Mouse (Mus musculus) MEL (cell line): Measurements from ENCODE around the gene Galnt9. TPM values are rescaled to one million over a fixed set of nuclear protein-coding genes. Genes with fewer than 3 reads are reported as not detected.

ENCODE experiments used
- DNase-seq: peaks from one replicate; pipeline ENCODE4 v3.0.0; 2011; ENCODE audit warnings: low read depth, low spot score
- H3K27ac ChIP-seq: 2 replicates; pipeline ENCODE4 v1.5.1; 2012; ENCODE audit warnings: low read depth, mild to moderate bottlenecking, control low read depth, low read length, moderate library complexity; ENCODE audit not compliant: control insufficient read depth
- H3K27me3 ChIP-seq, 2 experiments: fragments of 150-350 bp in 1 of 2; sonication (generic) in 1 of 2; 2 replicates each; pipeline ENCODE4 v1.6.1; 2012; ENCODE audit warnings: low read length in 2 of 2, mild to moderate bottlenecking in 2 of 2, improper control_type of control experiment in 1 of 2, moderate library complexity in 1 of 2; ENCODE audit not compliant: insufficient read depth in 2 of 2, control insufficient read depth in 1 of 2
- H3K36me3 ChIP-seq, 2 experiments: 2 replicates each; pipeline ENCODE4 v1.6.1; 2012 to 2014; ENCODE audit warnings: low read length in 2 of 2, improper control_type of control experiment in 1 of 2, inconsistent platforms in 1 of 2, mild to moderate bottlenecking in 1 of 2; ENCODE audit not compliant: insufficient read depth in 2 of 2, control insufficient read depth in 1 of 2
- H3K4me1 ChIP-seq, 2 experiments: fragments of 150-350 bp in 1 of 2; sonication (generic) in 1 of 2; 2 replicates each; pipeline ENCODE4 v1.6.1; 2012; ENCODE audit warnings: low read length in 2 of 2, improper control_type of control experiment in 1 of 2, mild to moderate bottlenecking in 1 of 2; ENCODE audit not compliant: insufficient read depth in 2 of 2, control insufficient read depth in 1 of 2
- H3K4me3 ChIP-seq, 2 experiments: fragments of 150-350 bp in 1 of 2; sonication (generic) in 1 of 2; 2 replicates each; pipeline ENCODE4 v1.5.1; 2012; ENCODE audit warnings: low read depth in 2 of 2, low read length in 2 of 2, mild to moderate bottlenecking in 2 of 2, moderate library complexity in 2 of 2, control low read depth in 1 of 2, improper control_type of control experiment in 1 of 2; ENCODE audit not compliant: control insufficient read depth in 1 of 2, insufficient read depth in 1 of 2
- H3K79me2 ChIP-seq: 2 replicates; pipeline ENCODE4 v1.6.1; 2012; ENCODE audit warnings: mild to moderate bottlenecking, low read length, moderate library complexity; ENCODE audit not compliant: control insufficient read depth, poor library complexity, insufficient read depth
- H3K9ac ChIP-seq: 2 replicates; pipeline ENCODE4 v1.6.1; 2012; ENCODE audit warnings: low read depth, mild to moderate bottlenecking, control low read depth, low read length, moderate library complexity; ENCODE audit not compliant: control insufficient read depth, poor library complexity, severe bottlenecking
- H3K9me3 ChIP-seq: fragments of 150-350 bp; sonication (generic); replicated peaks from 2 replicates; pipeline ENCODE4 v1.6.1; 2012; ENCODE audit warnings: mild to moderate bottlenecking, low read length, improper control_type of control experiment, moderate library complexity; ENCODE audit not compliant: insufficient read depth
- CHD2 ChIP-seq: IDR thresholded peaks from 2 replicates; pipeline ENCODE4 v1.6.1; 2011; ENCODE audit warnings: low read length, improper control_type of control experiment
- E2F4 ChIP-seq: IDR thresholded peaks from 2 replicates; pipeline ENCODE4 v1.6.1; 2011; ENCODE audit warnings: low read depth, low read length, improper control_type of control experiment, borderline replicate concordance
- HCFC1 ChIP-seq: IDR thresholded peaks from 2 replicates; pipeline ENCODE4 v1.6.1; 2012; ENCODE audit warnings: low read depth, mild to moderate bottlenecking, inconsistent platforms, low read length, improper control_type of control experiment, moderate library complexity
- JUND ChIP-seq: IDR thresholded peaks from 2 replicates; pipeline ENCODE4 v1.6.1; 2011; ENCODE audit warnings: low read depth, mild to moderate bottlenecking, improper control_type of control experiment, low read length
- MAFK ChIP-seq: IDR thresholded peaks from 2 replicates; pipeline ENCODE4 v1.6.1; 2011; ENCODE audit warnings: low read depth, mild to moderate bottlenecking, low read length, improper control_type of control experiment, borderline replicate concordance
- MYC ChIP-seq: IDR thresholded peaks from 2 replicates; pipeline ENCODE4 v1.6.1; 2011; ENCODE audit warnings: low read depth, mild to moderate bottlenecking, low read length, improper control_type of control experiment, moderate library complexity
- NELFE ChIP-seq: IDR thresholded peaks from 2 replicates; pipeline ENCODE4 v1.6.1; 2011; ENCODE audit warnings: low read depth, low read length, improper control_type of control experiment
- POLR2A ChIP-seq, 2 experiments: IDR thresholded peaks; 2 replicates each; pipeline ENCODE4 v1.6.1; 2011 to 2012; ENCODE audit warnings: low read length in 2 of 2, mild to moderate bottlenecking in 2 of 2, control low read depth in 1 of 2, improper control_type of control experiment in 1 of 2, low read depth in 1 of 2, moderate library complexity in 1 of 2; ENCODE audit not compliant: control insufficient read depth in 1 of 2, insufficient read depth in 1 of 2, poor library complexity in 1 of 2
- POLR2AphosphoS2 ChIP-seq: IDR thresholded peaks from 2 replicates; pipeline ENCODE4 v1.6.1; 2011; ENCODE audit warnings: low read length, improper control_type of control experiment
- RCOR1 ChIP-seq: IDR thresholded peaks from 2 replicates; pipeline ENCODE4 v1.6.1; 2012; ENCODE audit warnings: low read depth, mild to moderate bottlenecking, inconsistent platforms, low read length, improper control_type of control experiment
- SMC3 ChIP-seq: IDR thresholded peaks from 2 replicates; pipeline ENCODE4 v1.6.1; 2011; ENCODE audit warnings: low read depth, low read length, improper control_type of control experiment
- TAL1 ChIP-seq: IDR thresholded peaks from 2 replicates; pipeline ENCODE4 v1.6.1; 2012; ENCODE audit warnings: mild to moderate bottlenecking, inconsistent platforms, low read length, moderate library complexity, mixed read lengths
- TCF12 ChIP-seq: IDR thresholded peaks from 2 replicates; pipeline ENCODE4 v1.6.1; 2014; ENCODE audit warnings: low read depth, mild to moderate bottlenecking, inconsistent platforms, low read length, improper control_type of control experiment, moderate library complexity
- USF2 ChIP-seq, 2 experiments: IDR thresholded peaks; 2 replicates each; pipeline ENCODE4 v1.6.1; 2011 to 2012; ENCODE audit warnings: improper control_type of control experiment in 2 of 2, low read length in 2 of 2, borderline replicate concordance in 1 of 2, inconsistent platforms in 1 of 2, low read depth in 1 of 2, mild to moderate bottlenecking in 1 of 2; ENCODE audit not compliant: insufficient read depth in 1 of 2
- ZKSCAN1 ChIP-seq: IDR thresholded peaks from 2 replicates; pipeline ENCODE4 v1.6.1; 2012; ENCODE audit warnings: low read depth, mild to moderate bottlenecking, inconsistent platforms, low read length, improper control_type of control experiment, moderate library complexity
- ZMIZ1 ChIP-seq: IDR thresholded peaks from 2 replicates; pipeline ENCODE4 v1.6.1; 2012; ENCODE audit warnings: low read depth, mild to moderate bottlenecking, inconsistent platforms, low read length, improper control_type of control experiment, moderate library complexity
- ZNF384 ChIP-seq: IDR thresholded peaks from 2 replicates; pipeline ENCODE4 v1.6.1; 2012; ENCODE audit warnings: low read depth, mild to moderate bottlenecking, inconsistent platforms, low read length, improper control_type of control experiment
- polyA plus RNA-seq, 2 experiments: library from polyadenylated mRNA; stranded (reverse) in 1 of 2; unstranded in 1 of 2; fragments of >175 nt in 1 of 2; fragments of >200 nt in 1 of 2; gene quantifications; 2 replicates each; pipeline versions ENCODE4 v1.2.1 to v1.2.4; 2012; ENCODE audit warnings: low replicate concordance in 2 of 2, low read depth in 1 of 2; ENCODE audit not compliant: insufficient read length in 2 of 2, insufficient read depth in 1 of 2, missing spikeins in 1 of 2
- total RNA-seq: library from RNA; depleted of rRNA; stranded (reverse); fragments of 300-350 nt; gene quantifications from 2 replicates; pipeline ENCODE4 v1.2.3, GENCODE M21; 2012

Gene Galnt9
- total and polyA plus RNA-seq, 3 experiments = 0.23 to 0.99 TPM; not detected in 1

DNA sequence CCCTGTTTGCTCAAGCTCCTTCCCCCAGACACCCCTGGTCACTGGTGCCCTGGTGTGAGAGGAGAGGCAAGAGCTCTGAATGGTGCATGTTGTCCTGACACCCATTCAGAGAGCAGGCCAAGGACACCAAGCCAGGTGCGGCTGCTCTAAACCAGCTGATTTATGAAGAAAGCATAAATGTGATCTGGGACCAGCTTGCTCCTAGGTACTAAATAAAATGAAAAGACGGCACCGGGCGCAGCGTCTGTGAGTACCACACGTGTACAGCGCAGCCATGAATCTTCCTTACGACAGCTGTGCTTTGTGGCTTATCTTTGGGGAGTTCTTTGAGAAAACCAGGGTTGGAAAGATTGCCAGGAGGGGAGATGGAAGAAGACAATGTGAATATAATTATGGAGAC lies 8.2 kb upstream of the Galnt9 start:
- Histone ChIP-seq H3K27me3 (no peaks in the 10 kb centered on the region; a peak in 1 of 4 replicates), H3K4me3 (no peak overlapping the region), H3K79me2 (no peaks in the 10 kb centered on the region), H3K9ac (no peak overlapping the region), H3K27ac (no peak overlapping the region), H3K36me3 (no peaks in the 10 kb centered on the region), H3K9me3 (no peaks in the 10 kb centered on the region), H3K4me1 (peaks cover 0 to 5% of the 10 kb centered on the region in 2 experiments; a peak in 1 of 4 replicates)
- no peak for TF ChIP-seq HCFC1
- TF ChIP-seq ZNF384 = no peak
- TF ChIP-seq TCF12 = no peak
- no peak for TF ChIP-seq TAL1
- TF ChIP-seq MYC = no peak
- no peak for TF ChIP-seq MAFK
- no peak for TF ChIP-seq RCOR1
- no peak for TF ChIP-seq JUND
- TF ChIP-seq POLR2AphosphoS2 = no peak
- TF ChIP-seq ZMIZ1 = no peak
- TF ChIP-seq E2F4 = no peak
- TF ChIP-seq ZKSCAN1 = no peak
- TF ChIP-seq USF2 (IDR thresholded peaks at IDR 0.05; ENCODE audit: borderline replicate concordance in 1 of 2, insufficient read depth in 1 of 2, low read depth in 1 of 2, low read length in 2 of 2) = no peak
- no peak for TF ChIP-seq SMC3
- no peak for DNase-seq

DNA sequence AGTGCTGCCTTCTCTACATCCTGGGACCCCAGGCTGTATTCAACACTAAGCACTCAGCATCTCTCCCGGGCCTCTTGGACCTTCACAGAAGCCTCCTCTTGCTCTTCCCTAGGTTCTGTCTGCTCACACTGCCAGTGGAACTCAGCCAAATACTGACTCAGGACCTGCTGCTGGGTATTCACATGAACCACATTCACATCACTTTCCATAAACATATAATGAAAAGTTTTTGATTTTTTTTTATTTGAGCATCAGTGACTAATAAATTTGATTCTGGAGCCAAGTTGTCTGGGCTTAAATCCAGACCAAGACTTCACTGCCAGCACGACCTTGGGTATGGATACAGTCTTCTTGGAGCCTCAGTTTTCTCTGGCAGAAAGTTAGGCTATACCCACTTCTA lies 3.2 kb upstream of the Galnt9 start:
- H3K27ac ChIP-seq = no peak overlapping the region
- H3K4me1 ChIP-seq = no peaks in the 10 kb centered on the region
- no peak overlapping the region for H3K9ac ChIP-seq
- no peak overlapping the region for H3K4me3 ChIP-seq
- no peaks in the 10 kb centered on the region; a peak in 1 of 4 replicates for H3K27me3 ChIP-seq
- H3K9me3 ChIP-seq = no peaks in the 10 kb centered on the region
- no peaks in the 10 kb centered on the region for H3K36me3 ChIP-seq
- TF ChIP-seq RCOR1 = no peak
- H3K79me2 ChIP-seq = no peaks in the 10 kb centered on the region
- DNase-seq = no peak

DNA sequence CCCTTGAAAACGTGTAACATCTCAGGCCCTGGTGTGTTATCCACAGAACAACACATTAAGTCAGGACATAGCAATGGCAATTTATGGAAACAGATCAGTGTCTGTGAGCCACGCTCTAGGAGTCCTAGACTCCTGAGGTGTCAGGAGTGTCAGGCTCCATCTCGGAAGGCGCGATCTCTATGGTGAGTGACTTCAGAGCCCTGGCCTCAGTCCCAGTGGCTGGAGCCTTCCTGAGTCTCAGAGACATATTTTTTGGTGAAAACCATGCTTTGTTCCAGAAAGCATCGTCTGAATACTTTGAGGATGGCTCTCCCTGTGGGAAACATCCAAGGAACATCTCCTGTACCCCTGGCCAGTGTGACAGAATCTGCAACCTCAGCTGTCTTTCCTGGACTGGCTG lies 2.7 kb upstream of the Galnt9 start:
- Histone ChIP-seq H3K9me3 (no peaks in the 10 kb centered on the region), H3K27me3 (no peaks in the 10 kb centered on the region; a peak in 1 of 4 replicates)

More for the DNA sequence above, 2.7 kb upstream of the Galnt9 start:
- DNase-seq = no peak
- TF ChIP-seq JUND (no peak), NELFE (no peak), POLR2A (IDR thresholded peaks at IDR 0.05; ENCODE audit: control insufficient read depth in 1 of 2, insufficient read depth in 1 of 2, low read depth in 1 of 2, low read length in 2 of 2, poor library complexity in 1 of 2) (no peak), CHD2 (no peak), ZMIZ1 (no peak)
- TF ChIP-seq, all 39 proteins: peak for 0
- no peak overlapping the region for H3K4me3 ChIP-seq
- no peaks in the 10 kb centered on the region for H3K4me1 ChIP-seq
- H3K79me2 ChIP-seq = no peaks in the 10 kb centered on the region
- H3K36me3 ChIP-seq = no peaks in the 10 kb centered on the region
- no peak overlapping the region for H3K9ac ChIP-seq
- no peak overlapping the region for H3K27ac ChIP-seq
